Comparison of ENCODE assay signal across 8 mouse cellular contexts in the genomic region with DNA sequence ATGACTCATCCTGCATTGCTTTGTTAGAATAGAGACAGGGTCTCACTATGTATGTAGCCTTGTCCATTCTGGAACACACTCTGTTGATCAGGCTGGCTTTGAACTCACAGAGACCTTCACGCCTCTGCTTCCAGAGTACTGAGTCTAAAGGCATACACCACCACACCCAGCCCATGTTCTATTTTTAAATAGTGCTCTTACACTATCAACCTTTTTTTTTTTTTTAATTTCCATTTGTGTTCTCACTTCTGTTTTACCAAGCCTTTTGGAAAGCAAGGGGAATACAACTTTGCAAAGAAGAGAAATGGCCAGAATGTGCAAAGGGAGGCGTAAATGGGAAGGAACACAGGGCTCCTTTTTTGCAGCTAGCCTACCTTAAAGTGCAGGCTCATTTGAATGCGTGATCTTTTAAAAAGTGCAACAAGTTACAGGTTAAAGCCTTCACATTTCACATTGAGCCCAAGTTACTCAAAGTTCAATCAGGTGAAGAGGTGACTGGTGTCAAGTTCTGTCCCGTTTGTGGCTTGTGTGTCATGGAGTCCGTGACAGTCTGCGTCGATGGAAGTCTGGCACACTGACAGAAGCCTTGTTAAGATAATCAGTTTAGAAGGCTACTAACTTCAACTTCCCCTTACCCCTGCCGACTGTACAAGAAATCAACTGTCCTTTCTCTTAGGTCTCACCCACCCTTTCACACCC. TPM values are rescaled to one million over a fixed set of nuclear protein-coding genes. Genes with fewer than 3 reads are reported as not detected.
A peak's percentile ranks its signal among the peaks of the same experiment; 100 is the strongest.
DNase-seq lines count a peak whose midpoint lies in the region; ATAC-seq and TF ChIP-seq lines count a peak whose summit lies in the region.

No protein-coding gene starts in this region.

- peak overlapping the region; percentile 57 for H3K4me2 ChIP-seq in kidney, embryonic 14.5 days (replicated peaks; ENCODE audit: low read depth, low read length)
- H3K4me2 ChIP-seq in liver, postnatal 0 days (ENCODE audit: low read depth, low read length) = peak overlapping the region; percentile 76

- ATAC-seq in kidney, embryonic 14.5 days (ENCODE audit: low FRiP score, low TSS enrichment) = no peak
- ATAC-seq in common myeloid progenitor, adult 5-6 weeks (replicated peaks; ENCODE audit: low read depth, poor library complexity, severe bottlenecking) = peak; percentile 42; the same call in 1 of the 2 replicates
- ATAC-seq in liver, postnatal 0 days = no peak

- H3K27me3 ChIP-seq in kidney, embryonic 14.5 days (ENCODE audit: control insufficient read depth, insufficient read depth, low read length) = no peaks in the 10 kb centered on the region
- no peaks in the 10 kb centered on the region for H3K27me3 ChIP-seq in liver, postnatal 0 days (ENCODE audit: insufficient read depth, low read length)

- H3K9ac ChIP-seq in kidney, embryonic 14.5 days (ENCODE audit: low read depth, low read length) = no peak overlapping the region
- peak overlapping the region; percentile 94 for H3K9ac ChIP-seq in liver, postnatal 0 days (replicated peaks)

- 66% methylated on average over 8 of the region's 8 CpGs for WGBS in kidney, embryonic 14.5 days
- WGBS in liver, postnatal 0 days (ENCODE audit: insufficient replicate concordance) = 42% methylated on average over 8 of the region's 8 CpGs

- intact Hi-C loops in left cerebral cortex, adult 2 months (cut with DNase I) = loop anchor here (2.0 kb wide), 1 partner anchor 50 kb away; no protein-coding TSS in a partner anchor
- intact Hi-C loops in gastrocnemius, postnatal 36 days (cut with DNase I) = loop anchor here (2.0 kb wide), 1 partner anchor 60 kb away; a partner anchor contains a TSS

- no peak for TF ChIP-seq CTCF in liver, postnatal 0 days (IDR thresholded peaks at IDR 0.05; ENCODE audit: low read depth)
- TF ChIP-seq CTCF in left cerebral cortex, adult 2 months (IDR thresholded peaks at IDR 0.05) = no peak

- no peak for TF ChIP-seq EP300 in liver, postnatal 0 days (IDR thresholded peaks at IDR 0.05; ENCODE audit: low read depth)

- H3K36me3 ChIP-seq in kidney, embryonic 14.5 days (ENCODE audit: control insufficient read depth, insufficient read depth, low read length) = no peaks in the 10 kb centered on the region
- no peaks in the 10 kb centered on the region for H3K36me3 ChIP-seq in liver, postnatal 0 days (replicated peaks; ENCODE audit: insufficient read depth, low read length)

- no peak for DNase-seq in kidney, adult 9 months
- peak; percentile 24 for DNase-seq in MN1 (ENCODE audit: low spot score)
- peak; percentile 35 for DNase-seq in liver, postnatal 0 days
- DNase-seq in left cerebral cortex, adult 2 months (ENCODE audit: extremely low spot score in 1 of 2, low spot score in 2 of 2) = no peak
- no peak for DNase-seq in gastrocnemius, postnatal 36 days
- DNase-seq in thymus, adult 18-20 months = no peak

- no peak overlapping the region for H3K4me3 ChIP-seq in kidney, embryonic 14.5 days (ENCODE audit: low read length)
- H3K4me3 ChIP-seq in liver, postnatal 0 days (ENCODE audit: low read depth, low read length) = peak overlapping the region; percentile 86
- H3K4me3 ChIP-seq in left cerebral cortex, adult 2 months = no peak overlapping the region

- no peak overlapping the region for H3K27ac ChIP-seq in kidney, embryonic 14.5 days (ENCODE audit: low read depth, low read length)
- peak overlapping the region; percentile 94 for H3K27ac ChIP-seq in liver, postnatal 0 days (ENCODE audit: low read depth)
- H3K27ac ChIP-seq in left cerebral cortex, adult 2 months = no peak overlapping the region; the same call in 1 of the 2 replicates

- 0 out of 2 replicates have a peak, but pooled peaks cover 16% of the 10 kb centered on the region for H3K4me1 ChIP-seq in kidney, embryonic 14.5 days (ENCODE audit: control insufficient read depth, insufficient read depth, low read length)
- peaks cover 23% of the 10 kb centered on the region for H3K4me1 ChIP-seq in liver, postnatal 0 days (ENCODE audit: insufficient read depth)

- no peaks in the 10 kb centered on the region for H3K9me3 ChIP-seq in kidney, embryonic 14.5 days (ENCODE audit: control insufficient read depth, low read length)
- no peaks in the 10 kb centered on the region for H3K9me3 ChIP-seq in liver, postnatal 0 days (ENCODE audit: low read length)

RNA-seq across cellular contexts. Expression of a gene that starts 1.0 kb away (rescaled TPM):
- polyA plus RNA-seq in kidney, embryonic 14.5 days (2014; fragmentation: Nextera tagmentation; extraction: Ambion mirVana) = 14.9 and 22.1 TPM in 2 replicates
- 16.2 and 25.7 TPM in 2 replicates for total RNA-seq in common myeloid progenitor, adult 5-6 weeks (2017)
- 2.3 and 2.9 TPM in 2 replicates for polyA plus RNA-seq in liver, postnatal 0 days (2015; fragmentation: Nextera tagmentation; extraction: Ambion mirVana)
- 10 to 100 TPM; 44.9 to 45.5 TPM for total RNA-seq in left cerebral cortex, adult 2 months (2021)
- total RNA-seq in gastrocnemius, postnatal 36 days (2021) = 1 to 10 TPM; 8.9 to 9.2 TPM

RNA-seq across cellular contexts. Expression of a gene that starts 25.3 kb away (rescaled TPM):
- polyA plus RNA-seq in kidney, embryonic 14.5 days (2014; fragmentation: Nextera tagmentation; extraction: Ambion mirVana) = 5.5 and 6.2 TPM in 2 replicates
- 8.0 and 14.4 TPM in 2 replicates for total RNA-seq in common myeloid progenitor, adult 5-6 weeks (2017)
- 154 TPM in 2 replicates for polyA plus RNA-seq in liver, postnatal 0 days (2015; fragmentation: Nextera tagmentation; extraction: Ambion mirVana)
- 100 to 1,000 TPM; 178 to 192 TPM for total RNA-seq in left cerebral cortex, adult 2 months (2021)
- total RNA-seq in gastrocnemius, postnatal 36 days (2021) = 10 to 100 TPM; 29.6 to 34.5 TPM

Comparison
In these comparisons a context has a peak if more than half of its experiments do, and no peak if none do; other contexts are left out.
1. DNase-seq: peak in MN1 (single experiment) and liver, postnatal 0 days (single experiment); none in kidney, adult 9 months (single experiment), left cerebral cortex, adult 2 months (0 of 2), gastrocnemius, postnatal 36 days (0 of 2) and thymus, adult 18-20 months (0 of 2).
2. RNA of a gene that starts 25.3 kb away (total RNA-seq): 178 to 192 TPM in left cerebral cortex, adult 2 months; 29.6 to 34.5 TPM in gastrocnemius, postnatal 36 days and 8.0 to 14.4 TPM in common myeloid progenitor, adult 5-6 weeks; every median in the first group is over 4 times any median in the second.